Mouse (Mus musculus): ENCODE measurements around the gene Pycr1. TPM values are rescaled to one million over a fixed set of nuclear protein-coding genes. Genes with fewer than 3 reads are reported as not detected.

Pycr1 gene
- total RNA-seq, 2 experiments from 2014 or later, result 3.5 to 3.8 TPM

DNA sequence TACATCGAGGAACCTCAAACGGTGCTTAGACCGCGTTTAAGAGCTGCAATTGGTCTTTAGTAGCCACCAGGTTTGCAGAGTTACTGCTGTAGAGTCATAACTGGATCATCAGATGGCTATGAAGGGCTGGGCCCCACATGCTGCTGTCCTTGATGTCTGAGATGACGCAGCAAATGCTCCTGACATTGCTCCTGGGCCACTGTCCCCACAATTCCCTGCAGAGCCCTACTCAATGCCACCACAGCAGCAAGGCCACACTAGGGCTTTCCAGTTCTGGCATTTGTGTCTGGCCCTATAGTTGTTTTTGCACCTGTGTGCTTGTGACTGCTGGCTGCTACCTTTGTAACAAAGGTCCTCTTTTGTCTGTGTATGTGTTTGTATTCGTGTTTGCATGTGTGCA is 20.8 kb downstream of the Pycr1 start:
- DNase-seq, result no peak
- Histone ChIP-seq H3K27ac (no peak overlapping the region), H3K4me3 (no peak overlapping the region)
- no peak for TF ChIP-seq CTCF (IDR thresholded peaks at IDR 0.05)
- intact Hi-C loops (cut with DNase I), result no loop called here

DNA sequence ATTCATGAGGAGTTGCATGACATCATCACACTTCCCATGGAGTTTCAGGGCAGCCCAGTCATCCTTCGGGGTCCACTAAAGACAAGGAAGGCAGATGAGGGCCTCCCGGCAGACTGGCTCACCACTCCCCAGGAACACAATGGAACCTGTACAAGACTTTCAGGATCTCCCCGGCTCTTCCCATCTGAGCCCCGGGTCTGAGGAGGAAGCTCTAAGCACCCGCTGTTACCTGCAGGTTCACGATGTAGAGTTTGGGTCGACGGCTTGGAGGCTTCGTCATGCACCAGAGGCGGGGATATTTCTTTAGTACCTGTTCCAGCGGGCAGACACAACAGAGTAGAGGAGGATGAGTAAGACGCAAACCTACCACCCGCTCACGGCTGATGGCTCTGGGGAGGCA is 23.4 kb downstream of the Pycr1 start:
- Histone ChIP-seq H3K4me3 (no peak overlapping the region), H3K27ac (no peak overlapping the region)
- no peak for TF ChIP-seq CTCF (IDR thresholded peaks at IDR 0.05)
- DNase-seq, result no peak
- intact Hi-C loops (cut with DNase I), result no loop called here

DNA sequence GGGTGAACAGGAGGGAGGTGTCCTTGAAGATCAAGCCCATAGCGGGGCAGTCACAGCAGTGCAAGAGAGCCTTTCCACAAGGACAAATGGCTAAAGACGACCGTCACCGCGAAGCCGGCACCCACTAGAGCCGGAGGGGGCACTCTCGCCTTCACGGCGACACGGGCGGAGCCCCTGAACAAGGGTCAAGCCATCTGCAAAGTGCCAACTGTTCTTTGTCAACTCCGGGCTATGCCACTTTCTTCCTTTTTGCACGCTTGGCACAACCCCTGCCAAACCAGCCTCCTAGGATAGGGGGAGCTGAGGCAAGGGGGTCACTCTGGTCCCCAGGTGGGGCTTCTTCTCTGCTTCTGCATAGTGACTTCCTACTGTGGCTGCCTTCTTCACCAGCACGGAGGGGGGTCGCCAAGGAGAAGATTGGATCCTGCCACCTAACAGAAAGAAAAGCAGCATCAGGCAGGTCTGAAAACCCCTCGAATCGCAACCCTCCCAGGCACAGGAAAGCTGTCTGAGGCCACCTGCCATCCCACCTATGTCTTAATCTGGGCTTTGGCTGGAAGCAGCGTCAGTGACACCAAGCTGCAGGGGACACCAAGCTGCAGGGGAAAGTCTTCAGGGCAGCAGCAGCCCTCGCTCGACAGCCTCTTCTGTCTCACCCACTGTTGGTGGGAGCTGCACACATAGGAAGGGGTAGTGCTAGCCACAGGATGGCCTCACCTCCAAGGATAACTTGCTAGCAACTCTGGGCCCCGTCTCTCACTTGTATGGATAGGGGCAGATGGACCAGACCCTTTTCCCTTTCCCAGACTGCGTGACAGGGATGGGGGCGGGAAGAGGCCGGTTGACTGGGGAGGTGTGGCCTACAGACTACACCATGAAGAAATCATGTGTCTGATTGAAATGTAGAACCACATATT is 24.7 kb downstream of the Pycr1 start:
- DNase-seq, result no peak

DNA sequence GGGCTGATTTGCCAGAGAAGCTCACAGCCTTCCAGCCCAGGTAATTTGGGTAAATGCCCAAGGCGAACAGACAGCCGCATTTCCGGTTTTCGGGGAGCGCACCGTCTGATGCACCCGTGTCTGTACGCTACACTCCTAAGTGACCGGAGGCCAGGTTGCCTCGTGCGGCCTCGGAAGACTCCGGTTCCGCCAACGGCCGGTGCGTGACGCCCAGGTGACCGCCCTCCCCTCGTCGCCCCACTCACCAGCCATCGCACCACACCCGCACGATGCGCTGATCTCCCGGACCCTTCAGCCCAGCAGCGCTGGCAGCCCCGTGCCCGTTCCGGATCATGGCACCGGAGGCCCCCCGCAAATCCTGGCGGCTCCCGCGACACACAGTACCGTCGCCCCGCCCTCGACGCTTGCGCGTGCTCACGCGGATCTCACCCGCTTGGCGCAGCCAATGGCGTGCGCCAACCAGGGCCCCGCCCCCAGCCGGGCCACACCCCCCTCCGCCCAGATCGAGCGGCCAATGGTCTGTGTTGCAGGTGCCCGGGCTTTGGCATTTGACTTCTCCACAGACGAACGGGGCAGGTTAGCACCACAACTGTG is 26.0 kb downstream of the Pycr1 start, which contains the start of gene Pcyt2:
Pcyt2 (minus strand) TSS at position 418 of the 594 bp plus-strand sequence.
- no peak for TF ChIP-seq CTCF (IDR thresholded peaks at IDR 0.05)
- H3K4me3 ChIP-seq, result peak within 1 kb of the TSS; percentile 91
- DNase-seq, result peak; percentile 96
- intact Hi-C loops (cut with DNase I), result no loop called here
- H3K27ac ChIP-seq, result peak within 1 kb of the TSS; percentile 94

More for the DNA sequence above, 24.7 kb downstream of the Pycr1 start:
- Histone ChIP-seq H3K27ac (peak overlapping the region; percentile 94), H3K4me3 (no peak overlapping the region)
- intact Hi-C loops (cut with DNase I), result no loop called here
- TF ChIP-seq CTCF (IDR thresholded peaks at IDR 0.05), result no peak

DNA sequence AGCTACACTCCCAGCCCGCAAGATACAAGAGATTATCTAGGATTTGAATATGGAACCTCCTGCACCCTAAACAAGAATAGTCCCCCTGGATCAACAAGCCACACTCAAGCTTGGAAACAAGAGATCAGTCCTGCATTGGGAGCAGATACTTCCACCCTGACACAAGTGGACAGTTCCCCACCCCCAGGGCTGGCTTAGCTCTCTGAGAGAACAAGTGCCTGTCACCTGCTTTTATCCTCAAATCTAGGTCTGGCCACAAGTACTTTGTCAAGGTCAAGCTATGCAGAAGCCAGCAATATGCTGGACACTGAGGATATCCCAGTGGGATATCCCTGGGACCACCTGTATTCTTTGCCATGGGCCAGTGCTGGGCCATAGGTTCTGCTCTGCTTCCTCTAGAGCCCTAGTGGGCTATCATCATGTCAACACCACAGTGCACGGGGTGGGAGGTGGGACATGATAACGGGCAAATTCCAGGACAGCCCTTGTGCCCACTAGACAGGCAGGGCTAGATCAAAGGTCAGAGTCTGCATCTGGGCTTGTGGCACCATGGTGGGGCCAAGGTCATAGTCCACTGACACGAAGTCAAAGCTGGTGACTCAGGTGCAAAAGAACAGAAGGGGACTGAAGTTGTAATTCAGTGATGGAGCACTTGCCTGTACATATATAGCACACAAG is 26.8 kb downstream of the Pycr1 start:
- H3K4me3 ChIP-seq, result peak overlapping the region; percentile 91
- intact Hi-C loops (cut with DNase I), result no loop called here
- DNase-seq, result no peak
- H3K27ac ChIP-seq, result peak overlapping the region; percentile 94
- TF ChIP-seq CTCF (IDR thresholded peaks at IDR 0.05), result no peak

DNA sequence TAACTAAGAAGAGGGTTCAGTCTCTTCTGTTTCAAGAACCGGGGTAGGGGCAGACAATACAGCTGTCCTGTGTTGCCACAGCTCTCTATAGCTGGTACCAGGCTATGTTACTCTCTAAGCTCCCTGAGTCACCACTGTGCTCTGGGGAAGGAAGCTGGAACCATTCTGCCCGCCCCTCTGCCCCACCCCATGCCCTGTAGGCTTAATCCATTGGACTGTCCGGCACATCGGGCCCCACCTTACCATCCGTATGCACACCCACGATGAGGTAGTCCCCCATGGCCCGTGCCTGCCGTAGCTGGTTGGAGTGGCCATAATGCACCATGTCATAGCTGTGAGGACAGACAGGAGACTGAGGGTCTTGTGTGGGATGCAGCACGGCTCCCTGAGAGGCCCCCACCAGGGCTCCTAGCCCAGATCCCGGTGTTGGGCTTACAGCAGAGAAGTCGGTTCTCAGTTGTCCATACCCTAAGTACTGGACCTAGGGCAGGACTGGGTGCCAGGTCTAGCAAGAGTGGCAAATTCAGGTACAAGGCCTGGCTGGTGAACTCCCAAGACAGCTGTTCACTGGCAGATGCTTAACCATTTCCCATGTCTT is 27.9 kb downstream of the Pycr1 start:
- no peak overlapping the region for H3K4me3 ChIP-seq
- TF ChIP-seq CTCF (IDR thresholded peaks at IDR 0.05), result no peak
- intact Hi-C loops (cut with DNase I), result no loop called here
- peak overlapping the region; percentile 28; the same call in 1 of the 2 replicates for H3K27ac ChIP-seq
- no peak for DNase-seq

DNA sequence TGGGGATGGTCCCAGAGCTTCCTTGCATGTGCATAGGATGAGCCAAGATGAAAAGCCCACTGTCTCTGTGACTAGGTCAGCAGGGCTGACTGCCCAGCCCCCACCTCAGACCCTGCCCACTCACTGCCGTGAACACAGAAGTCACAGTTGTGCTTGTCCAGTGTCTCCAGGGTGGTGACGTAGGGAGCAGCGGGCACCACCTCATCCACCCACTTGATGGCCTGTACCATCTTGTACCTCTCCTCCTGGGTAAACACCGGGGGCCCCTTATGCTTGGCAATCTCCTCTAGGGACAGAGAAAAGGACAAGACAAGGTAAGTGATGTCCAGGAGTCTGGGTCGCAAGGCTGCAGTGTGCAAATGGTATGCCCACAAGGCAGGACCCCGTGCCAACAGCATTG is 28.4 kb downstream of the Pycr1 start:
- no peak for TF ChIP-seq CTCF (IDR thresholded peaks at IDR 0.05)
- no peak overlapping the region for H3K4me3 ChIP-seq
- no peak overlapping the region for H3K27ac ChIP-seq
- intact Hi-C loops (cut with DNase I), result no loop called here
- DNase-seq, result no peak

DNA sequence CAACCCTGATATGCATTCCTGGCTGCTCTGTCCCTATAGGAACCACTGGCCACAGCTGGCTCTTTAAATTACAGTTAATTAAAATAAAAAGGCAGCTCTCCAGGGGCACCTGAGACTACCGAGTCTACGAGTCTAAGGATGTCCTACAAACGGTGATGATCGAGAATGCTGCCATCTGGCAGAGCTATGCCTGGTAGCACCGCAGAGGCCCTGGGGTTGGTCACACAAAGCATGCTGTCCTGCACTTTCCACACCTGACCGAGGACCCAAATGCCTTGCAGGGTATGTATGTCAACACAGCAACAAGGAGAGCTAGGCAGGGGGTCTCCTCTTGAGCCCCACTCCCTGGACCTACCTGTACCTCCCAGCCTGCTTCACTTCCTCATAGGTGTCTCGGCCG is 29.6 kb downstream of the Pycr1 start:
- H3K4me3 ChIP-seq, result no peak overlapping the region
- H3K27ac ChIP-seq, result 0 out of 2 replicates have a peak overlapping the region, but pooled peaks have one; percentile 38
- no peak for TF ChIP-seq CTCF (IDR thresholded peaks at IDR 0.05)
- no peak for DNase-seq
- intact Hi-C loops (cut with DNase I), result loop anchor here (2.0 to 5.0 kb wide), 2 partner anchors 37 to 99 kb away; no protein-coding TSS in a partner anchor

DNA sequence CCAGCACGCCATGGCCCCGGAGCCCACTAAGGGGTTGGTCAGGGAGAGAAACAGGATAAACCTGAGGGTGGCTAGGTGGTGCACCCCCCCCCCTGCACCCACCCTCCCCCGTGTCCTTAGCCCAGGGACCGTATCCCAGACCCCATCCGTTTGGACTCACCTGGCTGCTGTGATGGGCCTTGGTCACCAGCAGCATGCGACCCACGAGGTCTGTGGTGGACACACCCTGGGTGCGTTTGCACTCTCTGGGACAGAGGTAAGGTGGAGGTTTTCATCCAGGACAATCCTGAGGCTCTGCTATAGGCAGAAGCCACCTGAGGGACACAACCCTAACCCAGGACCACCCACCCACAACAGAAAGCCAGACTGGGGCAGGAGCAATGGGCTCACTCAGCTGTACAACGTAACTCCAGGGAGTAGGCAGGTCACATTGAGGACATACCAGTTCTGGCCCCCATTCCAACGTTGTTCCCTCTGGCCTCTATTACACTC is 30.0 kb downstream of the Pycr1 start:
- no peak overlapping the region for H3K27ac ChIP-seq
- no peak for TF ChIP-seq CTCF (IDR thresholded peaks at IDR 0.05)
- intact Hi-C loops (cut with DNase I), result loop anchor here (2.0 to 5.0 kb wide), 2 partner anchors 36 to 99 kb away; no protein-coding TSS in a partner anchor
- H3K4me3 ChIP-seq, result no peak overlapping the region
- no peak for DNase-seq

DNA sequence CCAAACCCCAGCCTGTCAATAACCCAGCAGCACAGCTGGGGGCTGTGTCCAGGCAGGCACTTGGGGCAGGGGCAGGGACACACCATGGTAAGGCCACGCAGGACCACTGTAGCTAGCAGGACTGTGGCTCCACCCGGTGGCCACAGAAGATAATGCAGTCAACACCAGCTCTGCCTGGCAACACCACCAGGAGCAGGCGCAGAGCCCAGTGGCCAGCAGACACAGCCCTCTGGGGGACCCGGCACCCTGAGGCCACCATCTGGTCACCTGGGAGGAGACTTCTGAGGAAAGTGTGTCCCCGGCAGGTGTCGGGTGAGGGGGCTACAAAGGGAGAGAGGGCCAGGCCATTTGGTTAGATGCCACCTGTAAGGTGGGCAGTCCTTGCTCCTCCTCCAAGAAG is 30.8 kb downstream of the Pycr1 start:
- Histone ChIP-seq H3K27ac (no peak overlapping the region), H3K4me3 (no peak overlapping the region)
- DNase-seq, result peak; percentile 88
- peak; percentile 92 for TF ChIP-seq CTCF (IDR thresholded peaks at IDR 0.05)
- intact Hi-C loops (cut with DNase I), result loop anchor here (1.0 to 5.0 kb wide), 3 partner anchors 35 to 123 kb away; no protein-coding TSS in a partner anchor

DNA sequence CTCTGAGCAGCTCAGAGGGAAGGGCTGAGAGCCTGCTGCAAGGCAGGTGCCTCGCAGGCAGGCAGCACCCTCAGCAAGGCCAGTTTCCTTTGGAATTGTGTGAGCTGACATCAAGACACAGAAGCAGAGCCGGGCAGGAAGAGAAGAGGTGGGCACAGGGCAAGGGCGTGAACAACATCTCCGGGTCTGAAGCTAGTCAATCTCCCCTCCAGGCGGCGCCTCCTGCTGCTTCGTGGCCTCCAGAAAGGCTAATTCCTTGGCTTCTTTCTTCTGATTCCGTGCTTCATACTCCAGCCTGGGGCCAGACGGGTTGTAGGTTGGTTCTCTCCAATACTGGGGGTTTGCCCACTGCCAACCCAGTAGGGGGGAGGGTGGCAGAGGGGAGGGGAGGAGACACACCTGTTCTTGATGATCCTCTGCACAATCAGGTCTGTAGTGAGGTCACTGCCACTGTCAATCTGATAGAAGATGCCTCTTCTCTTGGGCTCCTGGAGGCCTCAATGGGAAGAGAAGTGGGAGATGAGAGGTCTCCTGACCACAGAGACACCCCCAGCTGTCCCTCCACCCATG is 33.0 kb downstream of the Pycr1 start:
- Histone ChIP-seq H3K4me3 (no peak overlapping the region), H3K27ac (no peak overlapping the region)
- TF ChIP-seq CTCF (IDR thresholded peaks at IDR 0.05), result no peak
- intact Hi-C loops (cut with DNase I), result loop anchor here (5.0 kb wide), 1 partner anchor 33 kb away; no protein-coding TSS in a partner anchor
- DNase-seq, result no peak

DNA sequence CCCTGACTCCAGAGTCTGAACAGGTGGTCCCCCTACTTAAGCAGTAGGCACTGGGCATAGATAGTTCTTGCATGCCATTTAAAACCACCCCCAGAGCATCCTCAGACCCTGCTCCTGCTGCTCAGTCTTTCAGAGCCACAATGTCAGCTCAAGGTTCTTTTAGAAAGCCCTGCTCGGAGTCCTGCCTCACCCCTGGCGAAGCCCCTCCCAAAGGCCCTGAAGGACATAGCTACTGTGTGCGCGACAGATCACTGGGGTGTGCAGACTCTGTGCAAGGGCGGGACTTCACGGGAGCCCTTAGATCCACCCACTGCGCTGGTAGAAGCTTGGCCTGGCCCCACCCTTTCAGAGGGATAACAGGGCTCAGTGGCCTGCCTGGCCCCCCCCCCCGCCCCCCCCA is 34.3 kb downstream of the Pycr1 start:
- no peak for TF ChIP-seq CTCF (IDR thresholded peaks at IDR 0.05)
- no peak for DNase-seq
- Histone ChIP-seq H3K4me3 (no peak overlapping the region), H3K27ac (no peak overlapping the region)
- intact Hi-C loops (cut with DNase I), result no loop called here

Data from gastrocnemius, adult 2 months (tissue).